Mouse (Mus musculus) cerebellum, adult 2 months (tissue): ENCODE results near the gene Wdr46. TPM values are rescaled to one million over a fixed set of nuclear protein-coding genes. Genes with fewer than 3 reads are reported as not detected.

ENCODE experiments used
- DNase-seq, 2 experiments: peaks; one replicate each; pipeline ENCODE4 v3.0.0; 2021
- H3K27ac ChIP-seq: fragments of 200-500 bp; 2 replicates; pipeline ENCODE4 v1.5.1; 2012; ENCODE audit warnings: low read length, control low read depth, inconsistent platforms; ENCODE audit not compliant: insufficient read depth
- H3K27me3 ChIP-seq: fragments of 200-500 bp; 2 replicates; pipeline ENCODE4 v1.6.1; 2012; ENCODE audit warnings: inconsistent platforms, mild to moderate bottlenecking, low read length, moderate library complexity; ENCODE audit not compliant: control insufficient read depth, insufficient read depth
- H3K4me1 ChIP-seq: fragments of 200-500 bp; 2 replicates; pipeline ENCODE4 v1.6.1; 2011; ENCODE audit warnings: low read length; ENCODE audit not compliant: control insufficient read depth, insufficient read depth
- H3K4me3 ChIP-seq: fragments of 200-500 bp; replicated peaks from 2 replicates; pipeline ENCODE3; 2011; ENCODE audit warnings: mild to moderate bottlenecking, low read depth, low read length, control low read depth; ENCODE audit not compliant: insufficient read depth
- CTCF ChIP-seq: fragments of 200-500 bp; IDR thresholded peaks from 2 replicates; pipeline ENCODE4 v1.5.1; 2011; ENCODE audit warnings: low read depth, mild to moderate bottlenecking, control low read depth, low read length, moderate library complexity, borderline replicate concordance; ENCODE audit not compliant: insufficient read depth
- POLR2A ChIP-seq: fragments of 200-500 bp; IDR thresholded peaks from 2 replicates; pipeline ENCODE4 v1.6.1; 2011; ENCODE audit warnings: low read length, control low read depth, borderline replicate concordance; ENCODE audit not compliant: insufficient read depth
- WGBS: fragments of 180-500 bp; shearing (Covaris S2); methylation state at CpG from one replicate; pipeline ENCODE4 v1.1.7; 2018; 5-methylcytosine and 5-hydroxymethylcytosine counted together
- polyA plus RNA-seq: library from polyadenylated mRNA; depleted of rRNA; stranded (reverse); fragments of >200 nt; gene quantifications from 2 replicates; pipeline ENCODE4 v1.2.3, GENCODE M21; 2012

Gene Wdr46
- polyA plus RNA-seq, 1 experiment, result 13.3 TPM

GRCm38 (mm10) chr17:33919351-33920281, 20.8 kb upstream of the Wdr46 start:
- peaks cover 11% of the 10 kb centered on the region for H3K4me1 ChIP-seq
- peak; percentile 68 to 69 for DNase-seq
- H3K4me3 ChIP-seq, result peak overlapping the region; percentile 98
- 1% methylated on average over 52 of the region's 52 CpGs for WGBS
- H3K27ac ChIP-seq, result peak overlapping the region; percentile 26
- TF ChIP-seq POLR2A (no peak), CTCF (0 out of 2 replicates have a peak, but pooled peaks have one; percentile 26)
- H3K27me3 ChIP-seq, result no peaks in the 10 kb centered on the region

- TF ChIP-seq POLR2A, result no peak
- peak; percentile 90 for TF ChIP-seq CTCF
- H3K4me1 ChIP-seq, result peaks cover 11% of the 10 kb centered on the region
- DNase-seq, result peak; percentile 85 to 90
- under 1% methylated on average over 36 of the region's 36 CpGs for WGBS
- H3K27ac ChIP-seq, result no peak overlapping the region
- peak overlapping the region; percentile 98 for H3K4me3 ChIP-seq
- H3K27me3 ChIP-seq, result no peaks in the 10 kb centered on the region
Measured at GRCm38 (mm10) chr17:33920282-33921097, 20.0 kb upstream of the Wdr46 start.

DNA sequence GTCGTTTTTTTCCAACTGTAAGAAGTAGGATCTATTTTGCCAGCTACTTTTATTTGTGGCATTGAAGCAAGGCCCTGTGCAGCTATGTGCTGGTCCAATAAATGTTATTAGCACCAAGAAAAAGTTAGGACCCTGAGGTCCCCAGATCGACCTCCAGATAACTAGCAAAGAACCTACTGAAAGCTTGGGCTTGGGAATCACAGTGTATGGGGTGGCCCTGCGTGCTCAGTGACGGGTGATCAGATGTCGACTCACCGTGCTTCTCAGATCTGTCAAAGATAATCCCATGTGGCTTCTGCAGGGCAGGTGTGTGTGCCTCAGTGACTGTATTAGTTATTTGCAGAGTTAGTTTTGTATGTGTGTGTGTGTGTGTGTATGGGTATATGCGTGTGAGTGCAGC, 19.1 kb upstream of the Wdr46 start:
- DNase-seq, result no peak
- no peak for TF ChIP-seq POLR2A
- no peak for TF ChIP-seq CTCF
- WGBS, result 89% methylated on average over 7 of the region's 7 CpGs
- H3K4me3 ChIP-seq, result no peak overlapping the region
- no peaks in the 10 kb centered on the region for H3K27me3 ChIP-seq
- H3K27ac ChIP-seq, result no peak overlapping the region
- H3K4me1 ChIP-seq, result peaks cover 11% of the 10 kb centered on the region

DNA sequence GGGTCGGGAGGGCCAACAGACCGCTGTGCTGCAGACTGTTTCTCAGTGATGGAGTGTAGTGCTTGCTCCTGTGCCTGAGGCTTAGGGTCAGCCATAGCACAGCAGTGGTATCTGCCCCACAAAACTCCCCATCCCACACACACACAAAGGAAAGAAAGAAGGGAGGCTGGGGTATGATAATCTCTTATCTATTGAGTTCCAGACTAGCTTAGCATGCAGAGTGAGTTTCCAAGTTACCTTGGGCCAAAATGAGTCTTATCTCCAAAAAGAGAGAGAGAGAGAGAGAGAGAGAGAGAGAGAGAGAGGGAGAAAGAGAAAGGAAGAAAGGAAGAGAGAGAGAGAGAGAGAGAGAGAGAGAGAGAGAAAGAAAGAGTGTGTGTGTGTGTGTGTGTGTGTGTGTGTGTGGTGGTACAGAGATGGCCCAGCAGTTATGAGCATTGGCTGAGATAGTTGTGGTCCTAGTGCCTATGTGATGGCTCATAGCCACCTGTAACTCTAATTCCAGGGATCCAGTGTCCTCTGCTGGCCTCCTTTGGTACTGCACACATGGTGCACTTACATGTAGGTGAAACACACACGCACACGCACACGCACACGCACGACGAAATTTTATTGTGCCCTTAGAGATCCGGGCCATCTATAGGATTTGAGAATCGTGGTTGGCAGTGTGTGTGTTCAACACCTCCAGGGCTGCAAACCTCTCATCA, 15.7 kb upstream of the Wdr46 start:
- no peak for DNase-seq
- TF ChIP-seq POLR2A, result no peak
- peak; percentile 41; the same call in 1 of the 2 replicates for TF ChIP-seq CTCF

GRCm38 (mm10) chr17:33925406-33926116, 14.9 kb upstream of the Wdr46 start:
- peak in 1 of 2 experiments; percentile 8 for DNase-seq
- 79% methylated on average over 21 of the region's 21 CpGs for WGBS
- Histone ChIP-seq H3K4me3 (no peak overlapping the region), H3K27ac (no peak overlapping the region), H3K4me1 (no peaks in the 10 kb centered on the region), H3K27me3 (no peaks in the 10 kb centered on the region)
- TF ChIP-seq CTCF (no peak), POLR2A (no peak)

More for the DNA sequence above, 15.7 kb upstream of the Wdr46 start:
- Histone ChIP-seq H3K27me3 (no peaks in the 10 kb centered on the region), H3K4me1 (no peaks in the 10 kb centered on the region), H3K27ac (no peak overlapping the region), H3K4me3 (no peak overlapping the region)
- 84% methylated on average over 10 of the region's 10 CpGs for WGBS

DNA sequence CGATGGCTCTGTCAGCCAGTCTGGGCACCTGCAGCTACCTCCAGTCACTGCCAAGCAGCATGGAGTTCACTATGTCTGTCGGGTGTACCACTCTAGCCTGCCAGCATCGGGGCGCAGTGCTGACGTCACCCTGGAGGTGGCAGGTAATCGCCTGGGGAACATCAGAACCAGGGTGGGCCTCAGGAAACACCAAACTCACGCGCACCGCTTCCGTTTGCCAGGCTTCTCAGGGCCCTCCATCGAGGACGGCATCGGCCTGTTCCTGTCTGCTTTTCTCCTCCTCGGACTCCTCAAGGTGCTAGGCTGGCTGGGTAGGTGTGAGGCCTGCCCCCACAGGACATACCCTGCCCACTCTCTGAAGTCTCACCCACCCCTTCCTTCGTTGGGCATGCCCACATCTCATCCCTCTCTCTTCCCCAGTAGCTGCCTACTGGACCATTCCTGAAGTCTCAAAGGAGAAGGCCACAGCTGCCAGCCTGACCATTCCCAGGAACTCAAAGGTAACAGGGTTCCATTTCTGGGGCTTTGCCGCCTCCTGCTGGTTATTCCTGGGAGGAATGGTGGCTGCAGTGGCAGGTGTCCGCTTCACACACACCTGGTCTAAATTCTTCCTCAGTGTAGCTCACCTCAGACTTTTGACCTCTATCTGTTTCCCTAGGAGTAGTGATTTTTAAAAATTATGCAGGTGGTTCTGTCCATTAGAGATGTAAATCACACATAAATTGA, 14.1 kb upstream of the Wdr46 start:
- no peaks in the 10 kb centered on the region for H3K27me3 ChIP-seq
- H3K4me1 ChIP-seq, result peaks cover 3% of the 10 kb centered on the region; the same call in 1 of the 2 replicates
- no peak for DNase-seq
- WGBS, result 71% methylated on average over 17 of the region's 17 CpGs
- H3K27ac ChIP-seq, result no peak overlapping the region
- H3K4me3 ChIP-seq, result no peak overlapping the region
- no peak for TF ChIP-seq POLR2A
- TF ChIP-seq CTCF, result no peak; the same call in 1 of the 2 replicates
